Mouse (Mus musculus) forebrain, embryonic 12.5 days (tissue): ENCODE data around the gene Npr1. TPM values are rescaled to one million over a fixed set of nuclear protein-coding genes. Genes with fewer than 3 reads are reported as not detected.

ENCODE experiments used
- ATAC-seq: fragments of 200-750 bp; cut with Nextera tagmentation; 2 replicates; pipeline ENCODE4 v1.8.0; 2017; ENCODE audit warnings: moderate TSS enrichment; ENCODE audit not compliant: low FRiP score
- H3K27ac ChIP-seq: fragments of 300-500 bp; sonication (generic); 2 replicates; pipeline ENCODE4 v1.5.1; 2016; ENCODE audit warnings: mild to moderate bottlenecking
- H3K27me3 ChIP-seq: fragments of 300-500 bp; sonication (generic); 2 replicates; pipeline ENCODE4 v1.6.1; 2016; ENCODE audit warnings: mild to moderate bottlenecking
- H3K36me3 ChIP-seq: fragments of 300-500 bp; sonication (generic); replicated peaks from 2 replicates; pipeline ENCODE4 v1.6.1; 2016; ENCODE audit warnings: mild to moderate bottlenecking
- H3K4me1 ChIP-seq: fragments of 300-500 bp; sonication (generic); 2 replicates; pipeline ENCODE4 v1.6.1; 2016
- H3K4me2 ChIP-seq: fragments of 300-500 bp; sonication (generic); 2 replicates; pipeline ENCODE4 v1.6.1; 2016; ENCODE audit warnings: mild to moderate bottlenecking, moderate library complexity
- H3K4me3 ChIP-seq: fragments of 300-500 bp; sonication (generic); replicated peaks from 2 replicates; pipeline ENCODE4 v1.5.1; 2016; ENCODE audit warnings: mild to moderate bottlenecking
- H3K9ac ChIP-seq: fragments of 300-500 bp; sonication (generic); 2 replicates; pipeline ENCODE4 v1.6.1; 2016; ENCODE audit warnings: mild to moderate bottlenecking
- H3K9me3 ChIP-seq: fragments of 300-500 bp; sonication (generic); 2 replicates; pipeline ENCODE4 v1.6.1; 2016
- WGBS: fragments of 180-500 bp; shearing (Covaris S2); methylation state at CpG from one replicate; pipeline ENCODE4 v1.1.7; 2016; 5-methylcytosine and 5-hydroxymethylcytosine counted together
- polyA plus RNA-seq: library from polyadenylated mRNA; unstranded; fragments of >200 nt; fragmentation: Nextera tagmentation; extraction: Ambion mirVana; gene quantifications from 2 replicates; pipeline ENCODE4 v1.2.1, GENCODE M21; 2016

Gene Npr1
- polyA plus RNA-seq, 1 experiment from 2014 or later = 2.2 TPM

DNA sequence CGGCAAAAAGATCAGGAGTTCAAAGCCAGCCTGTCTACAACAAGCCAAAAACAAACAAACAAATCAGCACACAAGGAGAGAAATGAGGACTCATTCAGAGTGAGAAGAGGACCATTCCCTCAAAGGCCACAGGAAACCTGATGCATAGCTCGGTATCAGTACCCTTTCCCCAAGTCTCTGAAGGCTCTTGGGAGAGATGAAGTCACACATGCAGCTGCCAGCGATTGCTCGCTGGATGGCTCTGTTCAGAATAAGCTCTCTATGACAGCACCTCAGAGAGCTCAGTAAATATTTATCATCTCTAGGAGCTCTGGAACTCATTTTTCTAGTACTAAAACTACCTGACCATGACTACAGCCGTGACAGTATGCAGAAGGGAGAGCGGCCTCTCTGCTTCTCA is 37.5 kb downstream of the Npr1 start:
- H3K9me3 ChIP-seq = no peaks in the 10 kb centered on the region
- H3K4me1 ChIP-seq = peaks cover 25% of the 10 kb centered on the region
- H3K9ac ChIP-seq = no peak overlapping the region
- H3K27ac ChIP-seq = no peak overlapping the region
- no peak overlapping the region for H3K4me2 ChIP-seq
- H3K27me3 ChIP-seq = no peaks in the 10 kb centered on the region
- H3K36me3 ChIP-seq = peaks cover 18% of the 10 kb centered on the region
- whole genome bisulfite sequencing = 86% methylated on average over 6 of the region's 6 CpGs
- ATAC-seq = no peak
- no peak overlapping the region for H3K4me3 ChIP-seq

GRCm38 (mm10) chr3:90427574-90427973 is 38.1 kb downstream of the Npr1 start:
- no peak overlapping the region for H3K27ac ChIP-seq
- H3K4me3 ChIP-seq = no peak overlapping the region
- H3K4me1 ChIP-seq = peaks cover 25% of the 10 kb centered on the region
- no peak overlapping the region for H3K9ac ChIP-seq
- H3K4me2 ChIP-seq = no peak overlapping the region
- WGBS = 33% methylated on average over 1 of the region's 1 CpGs
- no peaks in the 10 kb centered on the region for H3K9me3 ChIP-seq
- ATAC-seq = no peak
- peaks cover 24% of the 10 kb centered on the region for H3K36me3 ChIP-seq
- no peaks in the 10 kb centered on the region for H3K27me3 ChIP-seq

GRCm38 (mm10) chr3:90425499-90425898 is 40.2 kb downstream of the Npr1 start:
- H3K27me3 ChIP-seq = no peaks in the 10 kb centered on the region
- no peak for ATAC-seq
- no peaks in the 10 kb centered on the region for H3K9me3 ChIP-seq
- WGBS = 93% methylated on average over 2 of the region's 2 CpGs
- H3K36me3 ChIP-seq = peaks cover 40% of the 10 kb centered on the region
- H3K4me3 ChIP-seq = no peak overlapping the region
- H3K9ac ChIP-seq = no peak overlapping the region
- no peak overlapping the region for H3K4me2 ChIP-seq
- H3K4me1 ChIP-seq = peaks cover 5% of the 10 kb centered on the region; the same call in 1 of the 2 replicates
- H3K27ac ChIP-seq = no peak overlapping the region

DNA sequence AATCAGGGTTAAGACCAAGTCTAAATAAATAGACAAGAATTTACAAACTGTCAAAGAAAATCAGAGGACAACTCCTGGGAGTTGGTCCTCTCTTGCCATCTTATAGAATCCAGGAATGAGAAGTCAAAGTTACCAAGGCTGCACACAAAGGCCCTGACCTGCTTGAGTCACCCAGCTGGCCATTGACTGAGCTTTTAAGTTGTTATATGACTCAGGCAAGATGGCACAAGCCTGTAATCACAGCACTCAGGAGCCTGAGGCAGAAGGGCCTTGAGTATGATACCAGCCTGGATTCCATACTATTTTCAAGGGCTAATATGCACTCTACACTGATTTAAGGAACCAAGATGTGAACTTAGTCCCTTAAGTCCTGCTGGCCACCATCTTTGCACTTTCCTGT is 42.1 kb downstream of the Npr1 start:
- Histone ChIP-seq H3K9ac (no peak overlapping the region), H3K36me3 (peaks cover 44% of the 10 kb centered on the region), H3K4me1 (0 out of 2 replicates have a peak, but pooled peaks cover 3% of the 10 kb centered on the region), H3K4me2 (no peak overlapping the region), H3K27me3 (no peaks in the 10 kb centered on the region), H3K27ac (no peak overlapping the region), H3K9me3 (no peaks in the 10 kb centered on the region), H3K4me3 (no peak overlapping the region)
- ATAC-seq = no peak

GRCm38 (mm10) chr3:90420696-90421095 is 45.0 kb downstream of the Npr1 start:
- Histone ChIP-seq H3K27me3 (no peaks in the 10 kb centered on the region), H3K4me2 (no peak overlapping the region), H3K9me3 (no peaks in the 10 kb centered on the region), H3K9ac (no peak overlapping the region), H3K36me3 (peaks cover 67% of the 10 kb centered on the region), H3K27ac (no peak overlapping the region), H3K4me1 (no peaks in the 10 kb centered on the region), H3K4me3 (no peak overlapping the region)
- ATAC-seq = no peak
- WGBS = 94% methylated on average over 6 of the region's 6 CpGs

- WGBS = 80% methylated on average over 3 of the region's 3 CpGs
- Histone ChIP-seq H3K4me1 (no peaks in the 10 kb centered on the region), H3K27ac (no peak overlapping the region), H3K9ac (no peak overlapping the region), H3K36me3 (peaks cover 91% of the 10 kb centered on the region), H3K4me2 (no peak overlapping the region), H3K27me3 (no peaks in the 10 kb centered on the region), H3K9me3 (no peaks in the 10 kb centered on the region), H3K4me3 (no peak overlapping the region)
- no peak for ATAC-seq
Observed at GRCm38 (mm10) chr3:90413011-90413396, 52.7 kb downstream of the Npr1 start.

DNA sequence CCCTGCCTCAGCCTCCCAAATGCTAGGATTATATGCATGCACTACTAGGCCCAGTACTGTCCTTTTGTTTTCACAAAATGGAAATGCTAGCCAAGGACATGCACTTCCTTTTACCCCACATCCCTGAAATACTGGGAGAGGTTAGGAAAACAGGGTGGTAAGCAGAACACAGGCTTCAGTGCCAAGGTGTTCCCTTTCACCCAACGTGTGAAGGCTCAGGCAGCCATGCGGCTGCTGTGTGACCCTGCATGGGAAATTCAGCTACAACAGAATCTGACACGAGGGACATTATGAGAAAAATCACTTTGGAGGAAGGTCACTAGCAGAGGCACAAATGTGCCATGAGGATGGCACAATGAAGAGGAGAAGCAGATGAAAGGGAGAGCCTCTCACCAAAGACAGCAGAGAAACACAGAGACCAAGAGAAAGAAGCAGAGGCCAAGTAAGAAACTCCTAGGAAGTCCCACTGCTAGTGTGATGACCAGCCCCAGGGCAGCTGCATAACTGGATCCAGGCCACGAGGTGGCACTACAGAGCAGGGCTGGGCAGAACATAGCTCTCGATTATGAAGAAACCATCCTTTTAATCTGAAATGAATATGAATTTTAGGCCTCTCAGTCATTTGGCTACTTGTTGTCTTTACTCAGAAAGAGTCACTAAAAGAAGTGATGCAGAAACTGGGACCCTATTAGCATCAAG is 53.2 kb downstream of the Npr1 start:
- no peak overlapping the region for H3K9ac ChIP-seq
- H3K4me3 ChIP-seq = no peak overlapping the region
- H3K36me3 ChIP-seq = peaks cover 91% of the 10 kb centered on the region
- WGBS = 57% methylated on average over 5 of the region's 5 CpGs
- H3K27me3 ChIP-seq = no peaks in the 10 kb centered on the region
- H3K27ac ChIP-seq = no peak overlapping the region
- no peak for ATAC-seq
- no peaks in the 10 kb centered on the region for H3K9me3 ChIP-seq
- H3K4me1 ChIP-seq = no peaks in the 10 kb centered on the region
- H3K4me2 ChIP-seq = no peak overlapping the region

DNA sequence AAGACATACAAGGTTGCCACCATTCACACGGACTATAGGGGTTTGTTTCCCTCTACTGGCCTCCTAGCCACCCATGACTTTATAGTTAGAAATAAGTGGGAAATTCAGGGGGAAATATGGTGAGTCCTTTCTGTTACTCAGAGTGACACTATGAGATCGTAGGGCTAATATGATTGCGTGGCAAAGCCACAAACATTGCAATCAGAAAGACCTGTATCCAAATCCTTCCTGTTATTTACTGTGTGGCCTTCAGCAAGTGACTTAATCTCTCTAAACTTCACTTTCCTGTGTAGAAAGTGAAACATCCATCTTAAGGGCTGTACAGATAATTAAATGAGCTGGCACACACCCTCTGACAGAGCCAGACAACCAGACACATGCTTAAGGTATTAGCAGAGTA is 56.9 kb downstream of the Npr1 start:
- no peak for ATAC-seq
- no peaks in the 10 kb centered on the region for H3K4me1 ChIP-seq
- H3K27ac ChIP-seq = no peak overlapping the region
- H3K27me3 ChIP-seq = no peaks in the 10 kb centered on the region
- no peak overlapping the region for H3K4me2 ChIP-seq
- H3K9me3 ChIP-seq = no peaks in the 10 kb centered on the region
- WGBS = 92% methylated on average over 3 of the region's 3 CpGs
- no peak overlapping the region for H3K9ac ChIP-seq
- H3K4me3 ChIP-seq = no peak overlapping the region
- H3K36me3 ChIP-seq = peaks cover 97% of the 10 kb centered on the region

GRCm38 (mm10) chr3:90406414-90406813 is 59.3 kb downstream of the Npr1 start:
- Histone ChIP-seq H3K9me3 (no peaks in the 10 kb centered on the region), H3K27me3 (no peaks in the 10 kb centered on the region), H3K9ac (no peak overlapping the region), H3K36me3 (peaks cover 98% of the 10 kb centered on the region), H3K27ac (no peak overlapping the region), H3K4me2 (no peak overlapping the region), H3K4me1 (no peaks in the 10 kb centered on the region), H3K4me3 (no peak overlapping the region)
- 97% methylated on average over 5 of the region's 5 CpGs for WGBS
- no peak for ATAC-seq

DNA sequence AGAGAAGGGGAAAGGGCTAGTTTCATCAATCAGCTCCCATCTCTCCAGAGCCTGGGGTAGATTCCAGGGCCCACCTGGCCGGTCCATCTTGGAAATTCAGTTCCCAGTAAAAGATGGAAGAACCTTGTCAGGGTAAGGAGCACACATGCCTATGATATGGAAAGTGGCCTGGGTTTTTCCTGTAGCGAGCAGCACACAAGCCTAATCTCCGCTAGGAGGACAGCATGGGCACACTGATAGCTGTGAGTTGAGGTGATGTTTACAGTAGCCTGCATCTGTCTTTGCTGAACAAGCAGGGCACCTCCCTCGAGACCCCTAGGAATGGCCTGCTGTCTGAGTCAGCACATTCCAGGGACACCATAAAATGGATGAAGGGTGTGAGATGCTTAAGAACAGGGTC is 61.1 kb downstream of the Npr1 start:
- peaks cover 100% of the 10 kb centered on the region for H3K36me3 ChIP-seq
- WGBS = 92% methylated on average over 4 of the region's 4 CpGs
- no peaks in the 10 kb centered on the region for H3K9me3 ChIP-seq
- H3K4me2 ChIP-seq = no peak overlapping the region
- ATAC-seq = no peak
- no peak overlapping the region for H3K9ac ChIP-seq
- H3K4me1 ChIP-seq = no peaks in the 10 kb centered on the region
- H3K27me3 ChIP-seq = no peaks in the 10 kb centered on the region
- H3K27ac ChIP-seq = no peak overlapping the region
- no peak overlapping the region for H3K4me3 ChIP-seq

DNA sequence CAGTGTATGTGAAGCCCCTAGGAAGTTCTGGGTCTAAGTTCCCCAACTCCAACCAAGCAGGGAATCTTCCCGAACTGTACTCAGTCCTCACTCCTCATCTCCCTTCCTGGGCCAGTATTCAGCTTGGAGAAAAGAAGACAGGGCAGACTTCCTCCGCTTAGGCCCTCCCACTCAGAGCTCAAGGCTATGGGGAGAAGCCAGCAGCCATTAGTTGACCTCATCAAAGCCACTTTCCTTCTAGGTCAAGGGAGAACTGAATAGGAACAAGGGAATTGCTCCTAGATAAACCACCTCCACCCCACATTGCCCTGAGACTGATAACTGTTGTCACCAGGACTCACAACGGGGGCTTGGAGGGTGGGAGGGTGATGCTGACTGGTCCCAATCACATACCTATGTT is 61.5 kb downstream of the Npr1 start:
- Histone ChIP-seq H3K27me3 (no peaks in the 10 kb centered on the region), H3K27ac (no peak overlapping the region), H3K4me1 (no peaks in the 10 kb centered on the region), H3K4me2 (no peak overlapping the region), H3K36me3 (peaks cover 100% of the 10 kb centered on the region), H3K9me3 (no peaks in the 10 kb centered on the region), H3K9ac (no peak overlapping the region), H3K4me3 (no peak overlapping the region)
- no peak for ATAC-seq
- WGBS = 86% methylated on average over 3 of the region's 3 CpGs

DNA sequence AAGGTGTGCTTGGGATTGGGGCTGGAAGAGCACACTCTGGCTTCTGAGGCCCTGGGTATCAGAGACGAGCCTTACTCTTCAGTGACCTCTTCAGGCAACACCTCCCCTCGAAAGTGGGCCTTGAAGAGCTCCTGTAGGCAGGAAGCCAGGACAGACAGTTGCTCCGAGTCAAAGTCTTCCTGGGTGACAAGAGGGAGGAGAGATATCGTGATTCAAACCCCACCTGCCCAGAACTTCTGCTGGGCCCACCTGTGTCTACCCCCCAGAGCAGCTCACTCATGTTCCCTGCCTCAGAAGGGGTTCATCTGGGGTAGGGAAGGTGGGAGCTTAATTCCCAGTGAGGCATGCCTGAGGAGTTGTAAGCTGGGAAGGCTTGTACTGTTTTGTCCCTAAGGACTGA is 64.7 kb downstream of the Npr1 start:
- Histone ChIP-seq H3K9me3 (no peaks in the 10 kb centered on the region), H3K36me3 (peaks cover 95% of the 10 kb centered on the region), H3K4me1 (no peaks in the 10 kb centered on the region), H3K4me3 (no peak overlapping the region), H3K27ac (no peak overlapping the region), H3K9ac (no peak overlapping the region), H3K4me2 (no peak overlapping the region), H3K27me3 (no peaks in the 10 kb centered on the region)
- WGBS = 80% methylated on average over 4 of the region's 4 CpGs
- ATAC-seq = no peak
